Mouse (Mus musculus): ENCODE results near the gene Stk32c.

Gene Stk32c

GRCm38 (mm10) chr7:139212754-139213745, at the start of gene Stk32c, which contains the start of gene Lrrc27:
Stk32c (minus strand) TSS chr7:139213307.
Lrrc27 (plus strand) TSS chr7:139212988.
- DNase-seq (ENCODE audit: low spot score in 2 of 2): peak; percentile 98 to 99

GRCm38 (mm10) chr7:139257752-139258542, 44.8 kb upstream of the Stk32c start:
- DNase-seq (ENCODE audit: low spot score in 2 of 2): no peak

GRCm38 (mm10) chr7:139254626-139255025, 41.5 kb upstream of the Stk32c start:
- DNase-seq (ENCODE audit: low spot score in 2 of 2): no peak

GRCm38 (mm10) chr7:139253462-139253861, 40.4 kb upstream of the Stk32c start:
- DNase-seq (ENCODE audit: low spot score in 2 of 2): no peak

- DNase-seq (ENCODE audit: low spot score in 2 of 2): no peak
These were observed 39.9 kb upstream of the Stk32c start for GRCm38 (mm10) chr7:139252986-139253385.

GRCm38 (mm10) chr7:139252566-139252965, 39.5 kb upstream of the Stk32c start:
- DNase-seq (ENCODE audit: low spot score in 2 of 2): no peak

GRCm38 (mm10) chr7:139251881-139252301, 38.8 kb upstream of the Stk32c start:
- no peak for DNase-seq (ENCODE audit: low spot score in 2 of 2)

GRCm38 (mm10) chr7:139249406-139250210, 36.5 kb upstream of the Stk32c start:
- DNase-seq (ENCODE audit: low spot score in 2 of 2): no peak

- no peak for DNase-seq (ENCODE audit: low spot score in 2 of 2)
These were observed 35.7 kb upstream of the Stk32c start for GRCm38 (mm10) chr7:139248615-139249405.

- DNase-seq (ENCODE audit: low spot score in 2 of 2): peak; percentile 69 to 72
These were observed 34.9 kb upstream of the Stk32c start, which contains the start of gene Pwwp2b for GRCm38 (mm10) chr7:139247881-139248614. Pwwp2b (plus strand) TSS chr7:139248482.

GRCm38 (mm10) chr7:139246931-139247880, 34.1 kb upstream of the Stk32c start:
- DNase-seq (ENCODE audit: low spot score in 2 of 2): peak; percentile 50 to 70

- DNase-seq (ENCODE audit: low spot score in 2 of 2): no peak
These were observed 33.0 kb upstream of the Stk32c start for GRCm38 (mm10) chr7:139246086-139246485.

- DNase-seq (ENCODE audit: low spot score in 2 of 2): no peak
These were observed 26.3 kb upstream of the Stk32c start for GRCm38 (mm10) chr7:139239432-139239831.

- no peak for DNase-seq (ENCODE audit: low spot score in 2 of 2)
These were observed 22.7 kb upstream of the Stk32c start for GRCm38 (mm10) chr7:139235651-139236358.

- DNase-seq (ENCODE audit: low spot score in 2 of 2): no peak
These were observed 21.5 kb upstream of the Stk32c start for GRCm38 (mm10) chr7:139234426-139235188.

- DNase-seq (ENCODE audit: low spot score in 2 of 2): peak; percentile 87 to 89
These were observed 20.6 kb upstream of the Stk32c start for GRCm38 (mm10) chr7:139233714-139234113.

- DNase-seq (ENCODE audit: low spot score in 2 of 2): no peak
These were observed 17.1 kb upstream of the Stk32c start for GRCm38 (mm10) chr7:139230241-139230640.
